Mouse (Mus musculus): ENCODE data around the gene Aqp1. TPM values are rescaled to one million over a fixed set of nuclear protein-coding genes. Genes with fewer than 3 reads are reported as not detected.

Gene Aqp1
- polyA plus RNA-seq, 1 experiment from 2014 or later, result 23.5 TPM

GRCm38 (mm10) chr6:55332100-55332772, 4.0 kb upstream of the Aqp1 start:
- ATAC-seq (ENCODE audit: insufficient number of reproducible peaks, low FRiP score), result no peak
- no peak overlapping the region for H3K4me2 ChIP-seq
- peaks cover 43% of the 10 kb centered on the region for H3K4me1 ChIP-seq (replicated peaks)
- H3K9ac ChIP-seq, result no peak overlapping the region
- no peak overlapping the region for H3K27ac ChIP-seq (ENCODE audit: poor library complexity, severe bottlenecking)
- H3K36me3 ChIP-seq, result no peaks in the 10 kb centered on the region
- H3K9me3 ChIP-seq (replicated peaks), result no peaks in the 10 kb centered on the region
- WGBS, result 53% methylated on average over 5 of the region's 5 CpGs
- H3K27me3 ChIP-seq (replicated peaks), result peaks cover 27% of the 10 kb centered on the region
- no peak overlapping the region for H3K4me3 ChIP-seq

- Histone ChIP-seq H3K4me3 (no peak overlapping the region), H3K27ac (ENCODE audit: poor library complexity, severe bottlenecking) (no peak overlapping the region), H3K4me1 (replicated peaks) (peaks cover 43% of the 10 kb centered on the region), H3K27me3 (replicated peaks) (peaks cover 27% of the 10 kb centered on the region), H3K9me3 (replicated peaks) (no peaks in the 10 kb centered on the region), H3K36me3 (no peaks in the 10 kb centered on the region), H3K4me2 (no peak overlapping the region), H3K9ac (no peak overlapping the region)
- 76% methylated on average over 6 of the region's 6 CpGs for WGBS
- ATAC-seq (ENCODE audit: insufficient number of reproducible peaks, low FRiP score), result no peak
These were observed 3.5 kb upstream of the Aqp1 start for GRCm38 (mm10) chr6:55332773-55333109.

GRCm38 (mm10) chr6:55337242-55337641, 1.0 kb downstream of the Aqp1 start:
- Histone ChIP-seq H3K4me2 (peak overlapping the region; percentile 47), H3K9me3 (replicated peaks) (no peaks in the 10 kb centered on the region), H3K36me3 (no peaks in the 10 kb centered on the region), H3K4me3 (peak overlapping the region; percentile 20; the same call in 1 of the 2 replicates), H3K4me1 (replicated peaks) (peaks cover 59% of the 10 kb centered on the region), H3K27me3 (replicated peaks) (peaks cover 19% of the 10 kb centered on the region; the same call in 1 of the 2 replicates), H3K9ac (no peak overlapping the region), H3K27ac (ENCODE audit: poor library complexity, severe bottlenecking) (no peak overlapping the region)
- ATAC-seq (ENCODE audit: insufficient number of reproducible peaks, low FRiP score), result no peak
- 58% methylated on average over 5 of the region's 5 CpGs for WGBS

- Histone ChIP-seq H3K27ac (ENCODE audit: poor library complexity, severe bottlenecking) (no peak overlapping the region), H3K27me3 (replicated peaks) (peaks cover 19% of the 10 kb centered on the region; the same call in 1 of the 2 replicates), H3K9me3 (replicated peaks) (no peaks in the 10 kb centered on the region), H3K4me3 (peak overlapping the region; percentile 20), H3K4me2 (peak overlapping the region; percentile 47), H3K36me3 (no peaks in the 10 kb centered on the region), H3K9ac (no peak overlapping the region), H3K4me1 (replicated peaks) (peaks cover 61% of the 10 kb centered on the region)
- ATAC-seq (ENCODE audit: insufficient number of reproducible peaks, low FRiP score), result no peak
- WGBS, result 32% methylated on average over 6 of the region's 6 CpGs
These were observed 1.8 kb downstream of the Aqp1 start for GRCm38 (mm10) chr6:55338077-55338476.

GRCm38 (mm10) chr6:55338934-55339825, 2.9 kb downstream of the Aqp1 start:
- Histone ChIP-seq H3K9me3 (replicated peaks) (no peaks in the 10 kb centered on the region), H3K4me2 (peak overlapping the region; percentile 47), H3K27me3 (replicated peaks) (peaks cover 22% of the 10 kb centered on the region; the same call in 1 of the 2 replicates), H3K4me1 (replicated peaks) (peaks cover 64% of the 10 kb centered on the region), H3K9ac (no peak overlapping the region), H3K27ac (ENCODE audit: poor library complexity, severe bottlenecking) (no peak overlapping the region), H3K36me3 (no peaks in the 10 kb centered on the region), H3K4me3 (no peak overlapping the region)
- ATAC-seq (ENCODE audit: insufficient number of reproducible peaks, low FRiP score), result no peak
- WGBS, result 41% methylated on average over 9 of the region's 9 CpGs

DNA sequence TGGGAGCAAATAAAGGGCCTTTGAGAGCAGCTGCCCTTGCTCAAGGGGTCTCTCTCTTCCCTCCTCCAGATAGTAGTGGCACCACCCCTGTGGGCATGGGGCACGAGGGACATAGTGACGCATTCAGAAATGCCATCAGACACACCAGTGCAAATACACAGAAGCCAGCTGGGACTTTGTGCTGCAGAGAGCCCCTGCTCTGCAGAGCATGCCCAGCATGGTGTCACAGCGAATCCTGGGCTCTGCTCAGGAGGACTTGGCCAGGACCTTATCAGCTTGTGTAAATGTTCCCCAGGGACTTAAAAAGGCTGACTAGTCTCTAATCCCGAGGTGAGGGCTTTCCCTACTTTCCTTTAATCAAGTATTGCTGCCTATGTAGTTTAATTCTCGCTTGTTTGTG, 5.5 kb downstream of the Aqp1 start:
- Histone ChIP-seq H3K9me3 (replicated peaks) (no peaks in the 10 kb centered on the region), H3K27me3 (replicated peaks) (peaks cover 20% of the 10 kb centered on the region; the same call in 1 of the 2 replicates), H3K4me1 (replicated peaks) (peaks cover 60% of the 10 kb centered on the region), H3K4me2 (no peak overlapping the region), H3K4me3 (no peak overlapping the region), H3K36me3 (no peaks in the 10 kb centered on the region), H3K9ac (no peak overlapping the region), H3K27ac (ENCODE audit: poor library complexity, severe bottlenecking) (no peak overlapping the region)
- ATAC-seq (ENCODE audit: insufficient number of reproducible peaks, low FRiP score), result 0 out of 2 replicates have a peak, but pooled peaks have one; percentile 26
- 13% methylated on average over 5 of the region's 5 CpGs for WGBS

GRCm38 (mm10) chr6:55342328-55342727, 6.1 kb downstream of the Aqp1 start:
- Histone ChIP-seq H3K4me1 (replicated peaks) (peaks cover 54% of the 10 kb centered on the region), H3K36me3 (no peaks in the 10 kb centered on the region), H3K9ac (no peak overlapping the region), H3K9me3 (replicated peaks) (no peaks in the 10 kb centered on the region), H3K4me3 (no peak overlapping the region), H3K4me2 (no peak overlapping the region), H3K27ac (ENCODE audit: poor library complexity, severe bottlenecking) (no peak overlapping the region), H3K27me3 (replicated peaks) (0 out of 2 replicates have a peak, but pooled peaks cover 17% of the 10 kb centered on the region)
- 0 out of 2 replicates have a peak, but pooled peaks have one; percentile 34 for ATAC-seq (ENCODE audit: insufficient number of reproducible peaks, low FRiP score)
- WGBS, result 62% methylated on average over 9 of the region's 9 CpGs

GRCm38 (mm10) chr6:55343446-55343845, 7.2 kb downstream of the Aqp1 start:
- Histone ChIP-seq H3K9ac (no peak overlapping the region), H3K36me3 (no peaks in the 10 kb centered on the region), H3K4me3 (no peak overlapping the region), H3K9me3 (replicated peaks) (no peaks in the 10 kb centered on the region), H3K4me2 (no peak overlapping the region), H3K27ac (ENCODE audit: poor library complexity, severe bottlenecking) (no peak overlapping the region), H3K27me3 (replicated peaks) (peaks cover 14% of the 10 kb centered on the region; the same call in 1 of the 2 replicates), H3K4me1 (replicated peaks) (peaks cover 49% of the 10 kb centered on the region)
- 83% methylated on average over 10 of the region's 10 CpGs for WGBS
- no peak for ATAC-seq (ENCODE audit: insufficient number of reproducible peaks, low FRiP score)

DNA sequence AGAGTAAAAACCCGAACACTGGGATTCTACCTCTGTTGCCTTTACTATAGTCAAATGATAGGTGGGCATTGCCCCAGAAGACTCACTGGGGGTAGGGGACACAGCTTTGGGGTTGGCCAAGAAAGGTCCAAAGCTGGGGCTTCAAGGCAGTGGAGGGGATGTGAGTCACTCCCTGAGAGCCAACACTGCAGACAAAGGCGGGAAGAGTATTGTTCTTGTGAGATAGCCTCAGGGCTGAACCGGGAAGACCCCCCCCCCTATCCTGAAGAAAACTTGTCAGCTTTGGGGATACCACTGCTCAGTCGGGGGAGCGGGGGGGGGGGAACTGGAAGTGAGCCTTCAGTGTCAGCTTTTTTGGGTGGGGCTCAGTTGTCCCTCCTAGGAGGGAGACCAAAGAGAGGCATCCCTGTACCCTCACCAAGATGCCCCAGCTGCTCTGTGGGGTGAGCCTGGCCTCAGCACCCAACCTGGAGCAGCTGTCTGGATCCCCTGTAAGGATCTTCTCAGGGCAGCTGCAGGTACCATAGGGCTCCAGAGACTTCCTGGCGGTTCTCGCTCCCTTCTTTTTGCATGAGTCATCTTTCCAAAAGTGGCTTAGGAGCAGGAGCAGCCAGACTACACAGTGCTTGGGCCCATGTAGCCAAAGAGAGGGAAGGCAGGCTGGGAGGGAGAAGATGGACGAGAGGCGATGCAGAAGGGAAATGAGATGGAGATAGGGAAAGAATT, 8.2 kb downstream of the Aqp1 start:
- H3K27ac ChIP-seq (ENCODE audit: poor library complexity, severe bottlenecking), result no peak overlapping the region
- peaks cover 41% of the 10 kb centered on the region for H3K4me1 ChIP-seq (replicated peaks)
- no peaks in the 10 kb centered on the region for H3K36me3 ChIP-seq
- H3K9ac ChIP-seq, result no peak overlapping the region
- no peak overlapping the region for H3K4me3 ChIP-seq
- no peaks in the 10 kb centered on the region for H3K9me3 ChIP-seq (replicated peaks)
- no peak overlapping the region for H3K4me2 ChIP-seq
- H3K27me3 ChIP-seq (replicated peaks), result peaks cover 12% of the 10 kb centered on the region; the same call in 1 of the 2 replicates
- WGBS, result 53% methylated on average over 9 of the region's 9 CpGs
- no peak for ATAC-seq (ENCODE audit: insufficient number of reproducible peaks, low FRiP score)

DNA sequence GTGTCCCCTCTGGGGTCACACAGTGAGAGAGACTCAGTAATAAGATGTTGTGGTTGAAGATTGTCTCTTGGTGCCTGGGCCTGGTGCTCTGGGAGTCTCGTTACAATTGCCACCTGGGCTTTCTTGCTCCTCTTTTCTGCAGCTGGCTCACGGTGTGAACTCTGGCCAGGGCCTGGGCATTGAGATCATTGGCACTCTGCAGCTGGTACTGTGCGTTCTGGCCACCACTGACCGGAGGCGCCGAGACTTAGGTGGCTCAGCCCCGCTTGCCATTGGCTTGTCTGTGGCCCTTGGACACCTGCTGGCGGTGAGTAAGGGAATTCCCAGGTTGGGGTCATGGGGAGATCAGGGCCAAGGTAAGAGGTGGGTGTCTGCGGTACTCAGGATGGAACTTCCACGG, 9.0 kb downstream of the Aqp1 start:
- H3K9ac ChIP-seq, result no peak overlapping the region

More for the DNA sequence above, 9.0 kb downstream of the Aqp1 start:
- H3K4me2 ChIP-seq, result no peak overlapping the region
- no peak for ATAC-seq (ENCODE audit: insufficient number of reproducible peaks, low FRiP score)
- H3K4me1 ChIP-seq (replicated peaks), result peaks cover 34% of the 10 kb centered on the region
- H3K36me3 ChIP-seq, result no peaks in the 10 kb centered on the region
- WGBS, result 87% methylated on average over 10 of the region's 10 CpGs
- no peak overlapping the region for H3K27ac ChIP-seq (ENCODE audit: poor library complexity, severe bottlenecking)
- no peak overlapping the region for H3K4me3 ChIP-seq
- peaks cover 7% of the 10 kb centered on the region; the same call in 1 of the 2 replicates for H3K9me3 ChIP-seq (replicated peaks)
- H3K27me3 ChIP-seq (replicated peaks), result peaks cover 10% of the 10 kb centered on the region; the same call in 1 of the 2 replicates
